Mouse (Mus musculus) liver, embryonic 11.5 days (tissue): ENCODE data around the gene 1110051M20Rik. TPM values are rescaled to one million over a fixed set of nuclear protein-coding genes. Genes with fewer than 3 reads are reported as not detected.

ENCODE experiments used
- ATAC-seq: fragments of 200-750 bp; cut with Nextera tagmentation; replicated peaks from 2 replicates; pipeline ENCODE4 v1.8.0; 2017; ENCODE audit warnings: moderate number of reproducible peaks, mild to moderate bottlenecking, moderate TSS enrichment, moderate library complexity; ENCODE audit not compliant: low FRiP score
- DNase-seq: peaks from one replicate; pipeline ENCODE4 v3.0.0-alpha.2; 2017; ENCODE audit warnings: low spot score
- H3K27ac ChIP-seq: fragments of 300-500 bp; sonication (generic); 2 replicates; pipeline ENCODE4 v1.5.1; 2014; ENCODE audit warnings: mild to moderate bottlenecking, low read depth, low read length, control low read depth
- H3K27me3 ChIP-seq: fragments of 300-500 bp; sonication (generic); replicated peaks from 2 replicates; pipeline ENCODE4 v1.6.1; 2014; ENCODE audit warnings: low read length, mixed read lengths; ENCODE audit not compliant: control insufficient read depth, insufficient read depth
- H3K36me3 ChIP-seq: fragments of 300-500 bp; sonication (generic); 2 replicates; pipeline ENCODE4 v1.6.1; 2014; ENCODE audit warnings: mild to moderate bottlenecking, low read length, moderate library complexity, mixed read lengths; ENCODE audit not compliant: control insufficient read depth, insufficient read depth
- H3K4me1 ChIP-seq: fragments of 300-500 bp; sonication (generic); replicated peaks from 2 replicates; pipeline ENCODE4 v1.6.1; 2014; ENCODE audit warnings: low read length, mixed read lengths; ENCODE audit not compliant: control insufficient read depth, insufficient read depth
- H3K4me2 ChIP-seq: fragments of 300-500 bp; sonication (generic); 2 replicates; pipeline ENCODE4 v1.6.1; 2014; ENCODE audit warnings: mild to moderate bottlenecking, control low read depth, moderate library complexity
- H3K4me3 ChIP-seq: fragments of 300-500 bp; sonication (generic); 2 replicates; pipeline ENCODE4 v1.5.1; 2014; ENCODE audit warnings: low read depth, low read length, control low read depth
- H3K9ac ChIP-seq: fragments of 300-500 bp; sonication (generic); 2 replicates; pipeline ENCODE4 v1.6.1; 2014; ENCODE audit warnings: low read depth, low read length, control low read depth
- H3K9me3 ChIP-seq: fragments of 300-500 bp; sonication (generic); 2 replicates; pipeline ENCODE4 v1.6.1; 2016; ENCODE audit warnings: low read length, inconsistent platforms, mixed read lengths; ENCODE audit not compliant: control insufficient read depth
- WGBS: fragments of 180-500 bp; shearing (Covaris S2); extraction: QIAGEN DNeasy Blood & Tissue Kit; methylation state at CpG from one replicate; pipeline ENCODE4 v1.1.7; 2014; 5-methylcytosine and 5-hydroxymethylcytosine counted together
- polyA plus RNA-seq: library from polyadenylated mRNA; unstranded; fragments of >200 nt; fragmentation: Nextera tagmentation; extraction: Ambion mirVana; gene quantifications from 2 replicates; pipeline ENCODE4 v1.2.1, GENCODE M21; 2014

The 1110051M20Rik gene
- polyA plus RNA-seq, 1 experiment from 2014 or later, result 23.7 TPM

GRCm38 (mm10) chr2:91285885-91286505 is 158.5 kb downstream of the 1110051M20Rik start:
- Histone ChIP-seq H3K9ac (no peak overlapping the region), H3K27me3 (no peaks in the 10 kb centered on the region), H3K4me1 (peaks cover 8% of the 10 kb centered on the region), H3K4me2 (no peak overlapping the region), H3K4me3 (no peak overlapping the region), H3K27ac (no peak overlapping the region), H3K36me3 (no peaks in the 10 kb centered on the region), H3K9me3 (no peaks in the 10 kb centered on the region)
- 14% methylated on average over 7 of the region's 7 CpGs for WGBS
- ATAC-seq (no peak), DNase-seq (no peak)

- ATAC-seq, result no peak
- H3K4me1 ChIP-seq, result peaks cover 8% of the 10 kb centered on the region
- H3K27me3 ChIP-seq, result no peaks in the 10 kb centered on the region
- H3K9ac ChIP-seq, result no peak overlapping the region
- H3K4me2 ChIP-seq, result no peak overlapping the region
- H3K9me3 ChIP-seq, result no peaks in the 10 kb centered on the region
- no peaks in the 10 kb centered on the region for H3K36me3 ChIP-seq
- 69% methylated on average over 13 of the region's 13 CpGs for WGBS
- DNase-seq, result no peak
- H3K27ac ChIP-seq, result no peak overlapping the region
- H3K4me3 ChIP-seq, result no peak overlapping the region
Observed at GRCm38 (mm10) chr2:91284375-91285199, 159.9 kb downstream of the 1110051M20Rik start.

- 63% methylated on average over 3 of the region's 3 CpGs for WGBS
- Histone ChIP-seq H3K4me1 (peaks cover 8% of the 10 kb centered on the region), H3K27me3 (no peaks in the 10 kb centered on the region), H3K4me3 (no peak overlapping the region), H3K9ac (no peak overlapping the region), H3K9me3 (no peaks in the 10 kb centered on the region), H3K27ac (no peak overlapping the region), H3K4me2 (no peak overlapping the region), H3K36me3 (no peaks in the 10 kb centered on the region)
- ATAC-seq (no peak), DNase-seq (no peak)
Observed at GRCm38 (mm10) chr2:91283972-91284371, 160.5 kb downstream of the 1110051M20Rik start.

- Histone ChIP-seq H3K27me3 (no peaks in the 10 kb centered on the region), H3K36me3 (peaks cover 3% of the 10 kb centered on the region; the same call in 1 of the 2 replicates), H3K4me3 (no peak overlapping the region), H3K27ac (no peak overlapping the region), H3K9ac (no peak overlapping the region), H3K4me1 (no peaks in the 10 kb centered on the region; the same call in 1 of the 2 replicates), H3K9me3 (no peaks in the 10 kb centered on the region), H3K4me2 (no peak overlapping the region)
- ATAC-seq (no peak; the same call in 1 of the 2 replicates), DNase-seq (no peak)
- WGBS, result 43% methylated on average over 5 of the region's 5 CpGs
Observed at GRCm38 (mm10) chr2:91281366-91281765, 163.1 kb downstream of the 1110051M20Rik start.

GRCm38 (mm10) chr2:91279372-91279755 is 165.1 kb downstream of the 1110051M20Rik start:
- Histone ChIP-seq H3K27ac (no peak overlapping the region), H3K27me3 (no peaks in the 10 kb centered on the region), H3K4me1 (no peaks in the 10 kb centered on the region; the same call in 1 of the 2 replicates), H3K9ac (no peak overlapping the region), H3K9me3 (no peaks in the 10 kb centered on the region), H3K4me3 (no peak overlapping the region), H3K36me3 (peaks cover 20% of the 10 kb centered on the region), H3K4me2 (no peak overlapping the region)
- ATAC-seq (no peak), DNase-seq (no peak)
- WGBS, result 62% methylated on average over 2 of the region's 2 CpGs

DNA sequence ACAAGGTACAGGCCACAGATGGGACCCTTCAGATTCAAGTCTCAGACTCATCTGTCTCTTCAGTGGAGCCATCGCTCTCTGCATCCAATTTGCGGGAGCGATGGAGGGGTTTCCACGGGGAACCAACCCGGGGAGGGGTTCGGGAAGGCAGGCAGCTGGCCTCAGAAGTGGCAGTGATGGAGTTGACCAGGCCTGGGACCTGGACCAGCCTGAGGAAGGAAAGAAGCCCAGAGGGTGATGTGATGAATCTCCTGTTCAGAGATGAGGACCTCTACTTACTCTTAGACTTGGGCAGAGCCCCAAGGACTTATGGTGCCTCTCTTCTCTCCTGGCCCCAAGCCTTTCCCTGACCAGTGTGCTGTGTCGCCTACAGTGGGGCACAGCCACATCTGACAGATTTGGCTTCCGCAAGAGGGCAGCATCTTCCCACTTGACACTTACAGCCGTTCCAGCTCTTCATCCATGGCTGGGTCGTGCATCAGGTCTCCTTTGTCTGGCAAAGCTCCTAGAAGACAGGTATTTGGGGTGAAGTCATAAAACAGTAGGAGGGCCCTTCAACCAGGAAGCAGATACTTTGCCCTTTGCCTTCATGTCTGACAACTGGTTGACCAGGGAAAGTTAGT is 165.6 kb downstream of the 1110051M20Rik start:
- DNase-seq, result no peak
- WGBS, result 47% methylated on average over 10 of the region's 10 CpGs
- no peak overlapping the region for H3K4me2 ChIP-seq
- no peaks in the 10 kb centered on the region for H3K9me3 ChIP-seq
- no peaks in the 10 kb centered on the region; the same call in 1 of the 2 replicates for H3K4me1 ChIP-seq
- peaks cover 25% of the 10 kb centered on the region for H3K36me3 ChIP-seq
- ATAC-seq, result peak; percentile 53
- no peak overlapping the region for H3K4me3 ChIP-seq
- H3K27me3 ChIP-seq, result no peaks in the 10 kb centered on the region
- H3K27ac ChIP-seq, result no peak overlapping the region
- no peak overlapping the region for H3K9ac ChIP-seq

- 95% methylated on average over 8 of the region's 8 CpGs for WGBS
- peak overlapping the region; percentile 49; the same call in 1 of the 2 replicates for H3K27ac ChIP-seq
- H3K4me3 ChIP-seq, result no peak overlapping the region
- ATAC-seq, result no peak
- no peaks in the 10 kb centered on the region for H3K27me3 ChIP-seq
- no peak overlapping the region for H3K9ac ChIP-seq
- H3K9me3 ChIP-seq, result no peaks in the 10 kb centered on the region
- DNase-seq, result no peak
- peaks cover 64% of the 10 kb centered on the region for H3K36me3 ChIP-seq
- H3K4me1 ChIP-seq, result peaks cover 17% of the 10 kb centered on the region
- H3K4me2 ChIP-seq, result peak overlapping the region; percentile 39
Observed at GRCm38 (mm10) chr2:91269687-91270133, 174.8 kb downstream of the 1110051M20Rik start.

GRCm38 (mm10) chr2:91268706-91269105 is 175.8 kb downstream of the 1110051M20Rik start:
- Histone ChIP-seq H3K27me3 (no peaks in the 10 kb centered on the region), H3K27ac (peak overlapping the region; percentile 77), H3K4me2 (peak overlapping the region; percentile 39), H3K4me1 (peaks cover 27% of the 10 kb centered on the region), H3K4me3 (0 out of 2 replicates have a peak overlapping the region, but pooled peaks have one; percentile 7), H3K36me3 (peaks cover 54% of the 10 kb centered on the region), H3K9me3 (no peaks in the 10 kb centered on the region), H3K9ac (no peak overlapping the region)
- WGBS, result 76% methylated on average over 2 of the region's 2 CpGs
- ATAC-seq, result no peak
- DNase-seq, result no peak
